Mouse (Mus musculus) heart, postnatal 0 days (tissue): ENCODE data around the gene Prnd. TPM values are rescaled to one million over a fixed set of nuclear protein-coding genes. Genes with fewer than 3 reads are reported as not detected.

ENCODE experiments used
- ATAC-seq: fragments of 200-750 bp; cut with Nextera tagmentation; 2 replicates; pipeline ENCODE4 v1.8.0; 2017; ENCODE audit warnings: low read depth, moderate number of reproducible peaks, moderate library complexity; ENCODE audit not compliant: insufficient read depth
- DNase-seq: peaks from one replicate; pipeline ENCODE4 v3.0.0-alpha.2; 2016; ENCODE audit warnings: low spot score
- H3K27ac ChIP-seq: fragments of 300-500 bp; sonication (generic); 2 replicates; pipeline ENCODE4 v1.5.1; 2014; ENCODE audit warnings: low read depth, mild to moderate bottlenecking
- H3K27me3 ChIP-seq: fragments of 300-500 bp; sonication (generic); 2 replicates; pipeline ENCODE4 v1.6.1; 2014; ENCODE audit warnings: low read length, mixed read lengths; ENCODE audit not compliant: control insufficient read depth, insufficient read depth
- H3K36me3 ChIP-seq: fragments of 300-500 bp; sonication (generic); replicated peaks from 2 replicates; pipeline ENCODE4 v1.6.1; 2014; ENCODE audit warnings: low read length, mixed read lengths; ENCODE audit not compliant: control insufficient read depth, insufficient read depth
- H3K4me1 ChIP-seq: fragments of 300-500 bp; sonication (generic); 2 replicates; pipeline ENCODE4 v1.6.1; 2014; ENCODE audit warnings: antibody characterized with exemption; ENCODE audit not compliant: control insufficient read depth, insufficient read depth
- H3K4me2 ChIP-seq: fragments of 300-500 bp; sonication (generic); 2 replicates; pipeline ENCODE4 v1.6.1; 2014; ENCODE audit warnings: low read depth, mild to moderate bottlenecking, low read length, moderate library complexity
- H3K4me3 ChIP-seq: fragments of 300-500 bp; sonication (generic); 2 replicates; pipeline ENCODE4 v1.5.1; 2014; ENCODE audit warnings: low read depth, low read length
- H3K9ac ChIP-seq: fragments of 300-500 bp; sonication (generic); replicated peaks from 2 replicates; pipeline ENCODE4 v1.6.1; 2014; ENCODE audit warnings: low read depth, low read length, mixed read lengths
- H3K9me3 ChIP-seq: fragments of 300-500 bp; sonication (generic); replicated peaks from 2 replicates; pipeline ENCODE4 v1.6.1; 2016; ENCODE audit warnings: low read length; ENCODE audit not compliant: control insufficient read depth
- CTCF ChIP-seq: IDR thresholded peaks from 2 replicates; pipeline ENCODE4 v1.5.1; 2016; ENCODE audit warnings: antibody characterized with exemption, control low read depth, low read depth
- EP300 ChIP-seq: IDR thresholded peaks from 2 replicates; pipeline ENCODE4 v1.6.1; 2016; ENCODE audit warnings: antibody characterized with exemption, low read depth
- WGBS: fragments of 180-500 bp; shearing (Covaris S2); extraction: QIAGEN DNeasy Blood & Tissue Kit; methylation state at CpG from one replicate; pipeline ENCODE4 v1.1.7; 2014; 5-methylcytosine and 5-hydroxymethylcytosine counted together
- polyA plus RNA-seq: library from polyadenylated mRNA; unstranded; fragments of >200 nt; fragmentation: Nextera tagmentation; extraction: Ambion mirVana; gene quantifications from 2 replicates; pipeline ENCODE4 v1.2.1, GENCODE M21; 2015
- total RNA-seq: library from RNA; depleted of rRNA; stranded (reverse); fragments of >200 nt; gene quantifications from 2 replicates; pipeline ENCODE4 v1.2.3, GENCODE M21; 2014; ENCODE audit warnings: low replicate concordance; rRNA removed

The Prnd gene
- total and polyA plus RNA-seq, 2 experiments from 2014 or later: 9.5 to 16.6 TPM

GRCm38 (mm10) chr2:132004495-132005136 is 54.0 kb downstream of the Prnd start:
- H3K27me3 ChIP-seq: no peaks in the 10 kb centered on the region
- H3K36me3 ChIP-seq: peaks cover 19% of the 10 kb centered on the region
- H3K27ac ChIP-seq: no peak overlapping the region
- H3K9ac ChIP-seq: no peak overlapping the region
- peaks cover 14% of the 10 kb centered on the region; the same call in 1 of the 2 replicates for H3K4me1 ChIP-seq
- no peak for DNase-seq
- H3K9me3 ChIP-seq: no peaks in the 10 kb centered on the region
- no peak for ATAC-seq
- TF ChIP-seq EP300: no peak
- TF ChIP-seq CTCF: no peak
- H3K4me2 ChIP-seq: no peak overlapping the region
- WGBS: 86% methylated on average over 9 of the region's 9 CpGs
- no peak overlapping the region for H3K4me3 ChIP-seq

DNA sequence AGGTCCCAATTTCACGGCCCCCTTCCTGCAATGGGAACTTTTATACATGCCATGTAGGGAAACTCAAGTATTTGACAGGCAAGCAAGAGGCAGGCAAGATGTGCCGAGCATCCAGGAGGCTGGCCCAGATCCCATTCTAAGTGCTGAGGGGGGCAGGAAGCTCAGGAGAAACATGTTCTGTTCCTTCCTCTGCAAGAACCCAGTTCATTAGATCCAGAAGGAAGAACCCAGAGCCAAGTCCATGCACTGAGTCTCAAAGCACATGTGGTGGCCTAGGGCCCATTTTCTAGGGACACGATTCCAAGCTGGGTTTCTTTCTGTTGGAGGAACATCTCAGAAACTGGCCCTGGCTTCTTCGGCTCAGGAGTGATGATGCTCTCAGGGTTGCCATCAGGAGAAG is 54.8 kb downstream of the Prnd start:
- no peak for TF ChIP-seq CTCF
- no peak for TF ChIP-seq EP300
- H3K4me3 ChIP-seq: no peak overlapping the region
- H3K9me3 ChIP-seq: no peaks in the 10 kb centered on the region
- no peaks in the 10 kb centered on the region for H3K27me3 ChIP-seq
- H3K4me1 ChIP-seq: peaks cover 14% of the 10 kb centered on the region; the same call in 1 of the 2 replicates
- no peak overlapping the region for H3K9ac ChIP-seq
- WGBS: 60% methylated on average over 4 of the region's 4 CpGs
- ATAC-seq (no peak), DNase-seq (no peak)
- 0 out of 2 replicates have a peak overlapping the region, but pooled peaks have one; percentile 41 for H3K27ac ChIP-seq
- H3K4me2 ChIP-seq: no peak overlapping the region
- H3K36me3 ChIP-seq: peaks cover 19% of the 10 kb centered on the region

Other genes with a start within 250 kb of the Prnd start
- gene Erv3, start 91.1 kb upstream of the Prnd start, total RNA-seq: not detected in 2 replicates
- gene Erv3, start 91.1 kb upstream of the Prnd start, polyA plus RNA-seq: not detected in 2 replicates
- 139 and 157 TPM in 2 replicates for gene Prnp, start 40.9 kb upstream of the Prnd start, total RNA-seq
- gene Prnp, start 40.9 kb upstream of the Prnd start, polyA plus RNA-seq: 90.6 and 91.7 TPM in 2 replicates
- not detected in 2 replicates for gene Prn, start 40.9 kb upstream of the Prnd start, total RNA-seq
- gene Prn, start 40.9 kb upstream of the Prnd start, polyA plus RNA-seq: not detected in 2 replicates
- gene Rassf2, start 79.4 kb downstream of the Prnd start, total RNA-seq: 3.7 and 5.2 TPM in 2 replicates
- 2.6 and 2.7 TPM in 2 replicates for gene Rassf2, start 79.4 kb downstream of the Prnd start, polyA plus RNA-seq
- gene Slc23a2, start 194.2 kb downstream of the Prnd start, total RNA-seq: 13.9 and 19.2 TPM in 2 replicates
- 7.8 and 8.6 TPM in 2 replicates for gene Slc23a2, start 194.2 kb downstream of the Prnd start, polyA plus RNA-seq